ENCODE assay signal across 23 mouse cellular contexts in the genomic region with DNA sequence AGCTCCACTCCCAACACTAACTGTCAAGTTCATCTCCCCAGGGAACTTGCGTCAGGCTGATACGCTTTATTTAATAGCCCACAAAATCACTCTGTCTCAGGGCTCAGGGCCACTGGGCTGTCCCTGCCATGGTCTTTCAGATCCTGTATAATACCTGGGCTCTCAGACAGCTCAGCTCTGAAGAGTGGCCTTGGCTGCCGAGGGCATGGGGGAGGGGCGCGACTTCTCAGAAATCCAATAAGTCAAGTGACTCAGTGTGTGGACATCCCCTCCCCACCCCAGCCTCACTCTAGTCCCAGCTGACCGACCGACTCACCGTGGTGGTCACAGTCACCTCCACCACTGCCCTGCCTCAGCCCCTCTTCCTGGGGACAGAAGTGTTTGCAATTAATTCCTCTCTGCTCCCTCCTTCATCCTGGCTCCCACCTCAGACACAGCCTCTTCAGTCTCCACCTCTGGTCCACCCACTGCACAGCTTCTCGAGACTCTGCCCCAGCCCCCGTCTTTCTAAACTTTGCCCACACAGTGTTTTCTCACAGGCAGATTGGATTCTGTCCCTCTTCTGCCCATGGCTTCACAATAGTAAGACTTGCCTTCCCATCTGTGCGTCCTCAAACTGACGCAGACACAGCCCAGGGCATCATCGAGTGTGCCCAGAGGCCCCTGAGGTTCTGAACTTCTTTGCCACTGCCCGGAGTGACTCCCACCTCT. TPM values are rescaled to one million over a fixed set of nuclear protein-coding genes. Genes with fewer than 3 reads are reported as not detected.
DNase-seq lines count a peak whose midpoint lies in the region; ATAC-seq and TF ChIP-seq lines count a peak whose summit lies in the region.
"Had no signal": no experiment of that assay in that cellular context is flagged by ENCODE, and none has a peak within 500 bp of the region (broad histone marks: within the 10 kb centered on the region; RNA-seq: fewer than 3 reads in every experiment).

No protein-coding gene starts in this region.

- no peak overlapping the region for H3K9ac ChIP-seq in hindbrain, postnatal 0 days (replicated peaks; ENCODE audit: low read length)
- H3K9ac ChIP-seq in stomach, postnatal 0 days (ENCODE audit: low read length) = no peak overlapping the region
- H3K9ac ChIP-seq: forebrain, embryonic 15.5 days; hindbrain, embryonic 12.5 days; limb, embryonic 15.5 days; liver, embryonic 14.5 days; lung, embryonic 14.5 days; midbrain, embryonic 15.5 days had no signal

- no peak for DNase-seq in hindbrain, embryonic 10.5 days (ENCODE audit: low spot score)
- DNase-seq in hindbrain, postnatal 0 days (ENCODE audit: low spot score) = no peak
- peak; percentile 54 for DNase-seq in retina, postnatal 1 day
- no peak for DNase-seq in retina, embryonic 14.5 days (ENCODE audit: low spot score)
- peak; percentile 74 for DNase-seq in adrenal gland, postnatal 10 days
- DNase-seq in stomach, postnatal 0 days (ENCODE audit: low spot score) = no peak
- DNase-seq in thymus, postnatal 25 days = no peak
- no peak for DNase-seq in layer of hippocampus, adult 8-10 months (ENCODE audit: low spot score in 2 of 2)
- DNase-seq: cerebellum, adult 2 months; cerebellum, postnatal 36 days; gastrocnemius, postnatal 14 days; heart, adult 11 months; kidney, adult 2 months; kidney, postnatal 36 days; left cerebral cortex, postnatal 4 days; lung, embryonic 14.5 days had no signal

- H3K27ac ChIP-seq in hindbrain, embryonic 10.5 days = peak overlapping the region; percentile 70
- no peak overlapping the region for H3K27ac ChIP-seq in hindbrain, postnatal 0 days
- H3K27ac ChIP-seq in stomach, postnatal 0 days (replicated peaks) = no peak overlapping the region
- H3K27ac ChIP-seq: forebrain, embryonic 15.5 days; hindbrain, embryonic 12.5 days; limb, embryonic 15.5 days; liver, embryonic 14.5 days; midbrain, embryonic 15.5 days had no signal

- WGBS in hindbrain, embryonic 10.5 days = 57% methylated on average over 14 of the region's 14 CpGs
- WGBS in hindbrain, postnatal 0 days = 45% methylated on average over 14 of the region's 14 CpGs
- WGBS in stomach, postnatal 0 days = 47% methylated on average over 14 of the region's 14 CpGs

- no peak for TF ChIP-seq CTCF in hindbrain, postnatal 0 days (IDR thresholded peaks at IDR 0.05; ENCODE audit: low read depth)
- no peak for TF ChIP-seq CTCF in stomach, postnatal 0 days (IDR thresholded peaks at IDR 0.05; ENCODE audit: low read depth)

- ATAC-seq in hindbrain, postnatal 0 days = no peak
- 0 out of 2 replicates have a peak, but pooled peaks have one; percentile 6 for ATAC-seq in stomach, postnatal 0 days (ENCODE audit: low FRiP score, low TSS enrichment)
- ATAC-seq: forebrain, embryonic 15.5 days; inflammation-experienced regulatory T-cells, adult 6 months; midbrain, embryonic 15.5 days had no signal

- H3K4me3 ChIP-seq in hindbrain, embryonic 10.5 days = no peak overlapping the region
- no peak overlapping the region for H3K4me3 ChIP-seq in hindbrain, postnatal 0 days (ENCODE audit: low read length)
- H3K4me3 ChIP-seq in stomach, postnatal 0 days (ENCODE audit: low read depth, low read length) = no peak overlapping the region
- H3K4me3 ChIP-seq: forebrain, embryonic 15.5 days; hindbrain, embryonic 12.5 days; limb, embryonic 15.5 days; midbrain, embryonic 15.5 days had no signal

- H3K9me3 ChIP-seq in hindbrain, embryonic 10.5 days = no peaks in the 10 kb centered on the region
- H3K9me3 ChIP-seq in hindbrain, postnatal 0 days (ENCODE audit: low read length) = no peaks in the 10 kb centered on the region
- no peaks in the 10 kb centered on the region for H3K9me3 ChIP-seq in stomach, postnatal 0 days (ENCODE audit: control insufficient read depth, low read length)
- H3K9me3 ChIP-seq: forebrain, embryonic 15.5 days; hindbrain, embryonic 12.5 days; limb, embryonic 15.5 days; midbrain, embryonic 15.5 days had no signal

- no peak for TF ChIP-seq EP300 in stomach, postnatal 0 days (optimal IDR thresholded peaks at IDR 0.05)

- no peaks in the 10 kb centered on the region for H3K36me3 ChIP-seq in hindbrain, embryonic 10.5 days
- no peaks in the 10 kb centered on the region for H3K36me3 ChIP-seq in hindbrain, postnatal 0 days (ENCODE audit: insufficient read depth, low read length)
- no peaks in the 10 kb centered on the region for H3K36me3 ChIP-seq in stomach, postnatal 0 days (ENCODE audit: control insufficient read depth, insufficient read depth, low read length)
- H3K36me3 ChIP-seq: forebrain, embryonic 15.5 days; hindbrain, embryonic 12.5 days; limb, embryonic 15.5 days; midbrain, embryonic 15.5 days had no signal

- peaks cover 53% of the 10 kb centered on the region for H3K4me1 ChIP-seq in hindbrain, embryonic 10.5 days (replicated peaks)
- H3K4me1 ChIP-seq in hindbrain, postnatal 0 days (ENCODE audit: insufficient read depth, low read length) = peaks cover 18% of the 10 kb centered on the region
- H3K4me1 ChIP-seq in stomach, postnatal 0 days (replicated peaks; ENCODE audit: control insufficient read depth, insufficient read depth) = no peaks in the 10 kb centered on the region

- no peak overlapping the region for H3K4me2 ChIP-seq in hindbrain, postnatal 0 days (ENCODE audit: low read depth, low read length)
- H3K4me2 ChIP-seq in stomach, postnatal 0 days (replicated peaks; ENCODE audit: low read depth) = no peak overlapping the region
- H3K4me2 ChIP-seq: forebrain, embryonic 15.5 days; heart, embryonic 11.5 days; hindbrain, embryonic 12.5 days; limb, embryonic 15.5 days; lung, embryonic 14.5 days; midbrain, embryonic 15.5 days had no signal

- H3K27me3 ChIP-seq in hindbrain, embryonic 10.5 days (ENCODE audit: insufficient read depth, poor library complexity, severe bottlenecking) = peaks cover 55% of the 10 kb centered on the region
- no peaks in the 10 kb centered on the region for H3K27me3 ChIP-seq in hindbrain, postnatal 0 days (ENCODE audit: insufficient read depth, low read length)
- H3K27me3 ChIP-seq in stomach, postnatal 0 days (ENCODE audit: control insufficient read depth, insufficient read depth, low read length) = no peaks in the 10 kb centered on the region

RNA-seq across cellular contexts. Expression of a gene that starts 36.8 kb away (rescaled TPM):
- polyA plus RNA-seq in hindbrain, embryonic 10.5 days (2016; fragmentation: Nextera tagmentation; extraction: Ambion mirVana) = 21.3 and 25.9 TPM in 2 replicates
- total RNA-seq in hindbrain, postnatal 0 days (2014; rRNA removed) = 42.8 and 71.4 TPM in 2 replicates
- 40.8 and 43.1 TPM in 2 replicates for polyA plus RNA-seq in hindbrain, postnatal 0 days (2015; fragmentation: Nextera tagmentation; extraction: Ambion mirVana)
- total RNA-seq in adrenal gland, postnatal 10 days (2021) = 10 to 100 TPM; 24.6 to 30.4 TPM
- polyA plus RNA-seq in stomach, postnatal 0 days (2015; fragmentation: Nextera tagmentation; extraction: Ambion mirVana) = 30.5 and 34.0 TPM in 2 replicates
- 100 to 1,000 TPM in 2 of 4 experiments, 10 to 100 TPM in 2; 31.4 to 224 (median 109) TPM for total RNA-seq in layer of hippocampus, adult 8-10 months (2022)

Comparison
In these comparisons a context has a peak if more than half of its experiments do, and no peak if none do; other contexts are left out.
1. DNase-seq: peak in retina, postnatal 1 day (single experiment) and adrenal gland, postnatal 10 days (single experiment); none in hindbrain, embryonic 10.5 days (single experiment), hindbrain, postnatal 0 days (single experiment), retina, embryonic 14.5 days (single experiment), stomach, postnatal 0 days (single experiment), thymus, postnatal 25 days (single experiment) and layer of hippocampus, adult 8-10 months (0 of 2).